ENCODE assay signal across 31 mouse cellular contexts in the genomic region with DNA sequence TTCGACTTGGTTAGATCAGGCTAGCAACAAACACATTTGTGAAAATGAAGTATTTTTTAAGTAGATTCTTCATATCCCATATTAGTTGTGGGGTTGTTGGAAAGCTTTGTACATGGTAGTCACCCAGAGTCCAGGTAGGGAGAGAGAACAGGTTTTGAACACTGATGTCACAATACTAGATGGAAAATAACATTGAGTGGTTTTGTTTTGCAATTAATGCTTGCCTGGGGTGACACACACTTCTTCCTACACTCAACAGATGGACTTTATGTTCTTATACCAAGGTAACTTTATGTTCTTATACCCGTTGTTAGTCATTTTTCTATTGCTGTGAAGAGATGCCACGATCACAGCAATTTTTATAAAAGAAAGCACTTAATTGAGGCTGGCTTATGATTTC.
"Had no signal": no experiment of that assay in that cellular context is flagged by ENCODE, and none has a peak within 500 bp of the region (broad histone marks: within the 10 kb centered on the region; RNA-seq: fewer than 3 reads in every experiment).

No protein-coding gene starts in this region.

- DNase-seq: left cerebral cortex, postnatal 4 days; liver; liver, embryonic 13.5 days; liver, postnatal 0 days; lung, adult 18-20 months; lung, adult 2 months; lung, embryonic 14.5 days; lung, postnatal 10 days; lung, postnatal 14 days; lung, postnatal 36 days; lung, postnatal 4 days; midbrain, embryonic 14.5 days had no signal

- H3K36me3 ChIP-seq: limb, embryonic 10.5 days; limb, embryonic 12.5 days; limb, embryonic 13.5 days; limb, embryonic 15.5 days; liver, embryonic 12.5 days; liver, embryonic 13.5 days; liver, embryonic 15.5 days; lung, embryonic 15.5 days; midbrain, embryonic 10.5 days; midbrain, embryonic 12.5 days; midbrain, embryonic 13.5 days; midbrain, embryonic 15.5 days had no signal

- H3K9me3 ChIP-seq: limb, embryonic 10.5 days; limb, embryonic 12.5 days; limb, embryonic 13.5 days; limb, embryonic 15.5 days; liver, embryonic 12.5 days; liver, embryonic 13.5 days; liver, embryonic 15.5 days; lung, embryonic 15.5 days; midbrain, embryonic 10.5 days; midbrain, embryonic 12.5 days; midbrain, embryonic 13.5 days; midbrain, embryonic 15.5 days had no signal

- H3K4me1 ChIP-seq: limb, embryonic 10.5 days; limb, embryonic 12.5 days; limb, embryonic 13.5 days; liver, embryonic 12.5 days; liver, embryonic 13.5 days; liver, embryonic 15.5 days; lung, embryonic 15.5 days; megakaryocyte, embryonic 14.5 days; midbrain, embryonic 15.5 days had no signal

- H3K4me2 ChIP-seq: limb, embryonic 12.5 days; limb, embryonic 13.5 days; limb, embryonic 15.5 days; liver, embryonic 11.5 days; liver, embryonic 12.5 days; liver, embryonic 13.5 days; liver, embryonic 15.5 days; lung, embryonic 14.5 days; lung, embryonic 15.5 days; midbrain, embryonic 11.5 days; midbrain, embryonic 12.5 days; midbrain, embryonic 13.5 days; midbrain, embryonic 15.5 days had no signal

- H3K9ac ChIP-seq: limb, embryonic 12.5 days; limb, embryonic 13.5 days; limb, embryonic 15.5 days; liver, embryonic 12.5 days; liver, embryonic 13.5 days; liver, embryonic 14.5 days; liver, embryonic 15.5 days; liver, postnatal 0 days; lung, embryonic 14.5 days; lung, embryonic 15.5 days; midbrain, embryonic 12.5 days; midbrain, embryonic 13.5 days; midbrain, embryonic 15.5 days had no signal

- ATAC-seq: liver, embryonic 12.5 days; liver, postnatal 0 days; lung, postnatal 0 days; midbrain, embryonic 13.5 days; midbrain, embryonic 15.5 days; midbrain, embryonic 16.5 days had no signal

- H3K27me3 ChIP-seq: limb, embryonic 12.5 days; limb, embryonic 15.5 days; liver, embryonic 12.5 days; liver, embryonic 13.5 days; liver, embryonic 15.5 days; lung, embryonic 15.5 days; megakaryocyte, embryonic 14.5 days; midbrain, embryonic 13.5 days; midbrain, embryonic 15.5 days had no signal

- H3K27ac ChIP-seq: limb, embryonic 10.5 days; limb, embryonic 12.5 days; limb, embryonic 13.5 days; limb, embryonic 15.5 days; liver, embryonic 12.5 days; liver, embryonic 13.5 days; liver, embryonic 14.5 days; liver, embryonic 15.5 days; lung, embryonic 15.5 days; macrophage; midbrain, embryonic 10.5 days; midbrain, embryonic 12.5 days; midbrain, embryonic 13.5 days; midbrain, embryonic 15.5 days had no signal

- H3K4me3 ChIP-seq: limb, embryonic 10.5 days; limb, embryonic 12.5 days; limb, embryonic 13.5 days; limb, embryonic 15.5 days; liver, embryonic 12.5 days; liver, embryonic 13.5 days; liver, embryonic 15.5 days; lung, embryonic 15.5 days; megakaryocyte, embryonic 14.5 days; midbrain, embryonic 10.5 days; midbrain, embryonic 12.5 days; midbrain, embryonic 13.5 days; midbrain, embryonic 15.5 days; myocyte had no signal
